Mouse (Mus musculus) induced T-regulatory cell, adult 2 months (primary cell): ENCODE data around the gene Scarb2.

Experiments used
- DNase-seq: peaks from one replicate; pipeline ENCODE4 v3.0.0-alpha.2; 2012; ENCODE audit warnings: low read depth

The Scarb2 gene

GRCm38 (mm10) chr5:92435025-92435584 lies 71.5 kb downstream of the Scarb2 start, which contains the start of gene Nup54:
TSS of gene Nup54 (minus strand) at chr5:92435219.
- peak; percentile 98 for DNase-seq

GRCm38 (mm10) chr5:92434571-92434985 lies 72.1 kb downstream of the Scarb2 start:
- DNase-seq: no peak

- DNase-seq: no peak
Measured at GRCm38 (mm10) chr5:92434070-92434469, 72.6 kb downstream of the Scarb2 start.

DNA sequence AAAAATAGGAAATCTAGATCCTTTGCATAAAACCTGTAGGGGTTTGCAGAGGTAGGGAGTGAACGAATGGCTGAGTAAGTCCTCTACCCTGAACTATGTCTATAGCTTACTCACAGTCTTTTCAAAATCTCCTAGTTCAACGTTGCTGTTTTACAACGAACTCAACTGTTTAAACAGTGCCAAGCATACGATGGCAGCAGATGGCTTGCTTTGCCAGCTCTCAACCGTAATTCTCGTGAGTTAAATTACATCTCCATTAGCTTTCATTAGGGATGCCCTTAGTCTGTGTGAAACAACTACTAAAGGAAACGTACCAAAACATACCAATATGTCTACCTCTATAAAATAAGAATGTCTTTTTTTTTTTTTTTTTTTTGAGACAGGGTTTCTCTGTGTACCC lies 75.0 kb downstream of the Scarb2 start:
- no peak for DNase-seq

GRCm38 (mm10) chr5:92430723-92431122 lies 75.9 kb downstream of the Scarb2 start:
- no peak for DNase-seq

DNA sequence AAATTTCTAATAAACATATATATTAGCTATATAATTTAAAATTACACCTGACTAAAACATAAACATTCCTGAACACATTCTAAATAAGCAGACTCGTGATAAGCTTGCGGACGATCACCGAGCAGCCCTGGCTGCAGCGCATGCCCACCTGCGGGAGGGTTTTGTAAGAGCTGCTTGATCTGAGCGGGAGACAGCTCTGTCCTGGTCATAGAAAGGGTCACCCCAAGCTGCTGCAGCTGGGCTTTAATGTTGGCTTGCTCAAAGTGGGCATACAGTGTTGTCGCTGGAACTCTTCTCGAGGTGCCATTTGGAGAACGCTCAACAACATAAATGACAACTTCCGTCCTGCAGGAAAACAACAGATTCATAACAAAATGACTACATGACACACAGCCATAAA lies 82.5 kb downstream of the Scarb2 start:
- no peak for DNase-seq

GRCm38 (mm10) chr5:92413982-92414375 lies 92.7 kb downstream of the Scarb2 start:
- DNase-seq: no peak

- no peak for DNase-seq
Measured at GRCm38 (mm10) chr5:92413271-92413981, 93.2 kb downstream of the Scarb2 start.

DNA sequence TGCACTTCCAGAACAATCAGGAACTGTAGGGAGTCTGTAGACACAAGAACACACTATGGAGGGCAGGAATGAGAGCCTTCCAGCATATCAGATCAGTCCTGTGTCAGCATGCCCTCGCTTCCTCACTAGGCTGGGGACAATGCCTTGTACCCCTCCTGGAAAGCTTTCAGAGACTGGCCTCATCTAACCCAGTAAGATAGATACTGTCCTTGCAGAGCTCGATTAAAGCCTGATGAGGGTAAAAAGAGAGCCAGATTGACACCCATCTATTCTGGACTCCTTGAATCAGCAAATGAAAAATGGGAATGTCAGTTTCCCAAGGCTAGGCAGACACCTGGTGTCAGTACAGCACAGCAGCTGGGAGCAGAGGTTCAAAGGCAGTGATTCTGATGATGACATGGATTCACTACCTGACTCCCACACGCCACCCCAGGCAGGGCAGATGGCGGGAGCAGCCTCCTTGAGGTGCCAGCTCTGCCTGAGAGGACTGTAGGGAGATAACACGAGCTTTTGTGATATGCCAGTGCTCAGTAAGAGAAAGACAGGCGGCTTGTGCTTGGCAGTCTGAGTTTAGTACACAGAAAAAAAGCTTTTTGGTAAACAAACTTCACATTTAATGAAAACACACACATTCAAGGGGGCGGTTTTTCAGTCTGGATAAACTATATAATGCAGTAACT lies 95.0 kb downstream of the Scarb2 start:
- no peak for DNase-seq

- DNase-seq: no peak
Measured at GRCm38 (mm10) chr5:92410486-92410885, 96.1 kb downstream of the Scarb2 start.

- DNase-seq: no peak
Measured at GRCm38 (mm10) chr5:92409361-92410155, 97.1 kb downstream of the Scarb2 start.

GRCm38 (mm10) chr5:92404400-92404678 lies 102.3 kb downstream of the Scarb2 start:
- DNase-seq: no peak

GRCm38 (mm10) chr5:92403562-92404399 lies 102.9 kb downstream of the Scarb2 start:
- DNase-seq: no peak

GRCm38 (mm10) chr5:92402816-92403215 lies 103.8 kb downstream of the Scarb2 start:
- no peak for DNase-seq

DNA sequence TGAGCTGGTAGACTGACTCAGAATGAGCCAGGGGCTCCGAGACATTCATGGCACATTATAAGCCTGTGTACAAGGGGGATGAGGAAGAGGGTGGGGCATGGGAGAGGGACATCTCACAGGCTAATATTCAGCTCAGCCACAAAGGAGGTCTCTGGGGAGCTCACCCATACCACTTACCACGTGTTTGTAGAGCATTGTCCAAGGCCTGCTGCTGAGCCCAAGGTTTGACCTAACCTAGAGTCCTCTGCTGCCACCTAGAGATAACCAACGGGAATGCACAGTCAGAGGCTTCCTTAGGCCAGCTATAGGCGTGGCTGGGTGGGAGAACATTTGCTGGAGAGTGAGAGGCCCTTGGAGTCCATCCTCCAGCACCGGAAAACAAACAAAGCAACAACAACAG lies 108.5 kb downstream of the Scarb2 start:
- DNase-seq: peak; percentile 82

- DNase-seq: no peak
Measured at GRCm38 (mm10) chr5:92396476-92396875, 110.2 kb downstream of the Scarb2 start.

GRCm38 (mm10) chr5:92395764-92396163 lies 110.9 kb downstream of the Scarb2 start:
- no peak for DNase-seq

- DNase-seq: no peak
Measured at GRCm38 (mm10) chr5:92393863-92394262, 112.8 kb downstream of the Scarb2 start.

GRCm38 (mm10) chr5:92392542-92392941 lies 114.1 kb downstream of the Scarb2 start:
- peak; percentile 16 for DNase-seq
